ENCODE assay signal across 8 mouse cellular contexts in the genomic region with DNA sequence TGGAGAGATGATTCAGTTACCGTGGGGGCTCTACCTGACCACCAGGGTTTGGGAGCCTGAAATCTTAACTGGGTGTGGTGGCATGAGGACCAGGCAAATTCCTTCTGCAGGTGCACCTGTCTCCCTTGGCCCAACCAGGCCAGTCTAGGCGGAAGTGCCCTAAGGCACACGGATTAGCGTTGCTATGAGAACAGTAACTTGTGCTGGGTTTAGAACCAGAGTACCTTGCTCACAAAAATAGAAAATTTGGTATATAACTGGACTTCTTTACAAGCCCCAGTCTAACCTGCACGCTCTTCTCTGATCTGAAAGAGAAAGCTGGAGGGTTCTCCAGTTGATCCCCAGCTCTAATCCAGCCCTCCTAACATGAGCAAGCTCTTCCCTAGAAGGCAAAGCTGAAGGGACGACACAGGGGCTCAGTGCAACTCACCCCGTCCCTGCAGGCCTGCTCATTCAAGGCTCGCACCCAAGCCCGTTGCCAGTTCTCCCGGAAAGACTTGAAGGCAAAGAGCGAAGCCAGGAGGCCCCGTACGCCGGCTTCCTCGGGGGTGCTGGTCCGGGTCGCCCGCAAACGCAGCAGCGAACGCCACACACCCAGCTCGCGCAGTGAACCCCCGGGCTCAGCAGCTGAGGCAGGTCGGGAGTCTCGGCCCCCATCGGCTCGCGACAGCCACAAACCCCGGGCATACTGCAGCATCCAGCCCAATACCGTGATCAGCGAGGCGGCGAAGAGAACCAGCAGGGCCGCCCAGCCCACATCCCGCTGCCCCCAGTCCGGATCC. TPM values are rescaled to one million over a fixed set of nuclear protein-coding genes. Genes with fewer than 3 reads are reported as not detected.
A peak's percentile ranks its signal among the peaks of the same experiment; 100 is the strongest.
DNase-seq lines count a peak whose midpoint lies in the region; ATAC-seq and TF ChIP-seq lines count a peak whose summit lies in the region.

No protein-coding gene starts in this region.

- peaks cover 4% of the 10 kb centered on the region; the same call in 1 of the 2 replicates for H3K4me1 ChIP-seq in intestine, postnatal 0 days (replicated peaks; ENCODE audit: control insufficient read depth, insufficient read depth, low read length)
- H3K4me1 ChIP-seq in midbrain, embryonic 12.5 days = peaks cover 31% of the 10 kb centered on the region

- TF ChIP-seq CTCF in intestine, postnatal 0 days (IDR thresholded peaks at IDR 0.05; ENCODE audit: low read depth) = no peak

- H3K27ac ChIP-seq in intestine, postnatal 0 days (ENCODE audit: low read depth, low read length) = peak overlapping the region; percentile 91
- peak overlapping the region; percentile 80 for H3K27ac ChIP-seq in midbrain, embryonic 12.5 days (replicated peaks)

- H3K27me3 ChIP-seq in intestine, postnatal 0 days (replicated peaks; ENCODE audit: control insufficient read depth, insufficient read depth, low read length) = no peaks in the 10 kb centered on the region
- H3K27me3 ChIP-seq in midbrain, embryonic 12.5 days = no peaks in the 10 kb centered on the region; the same call in none of the 2 replicates

- H3K9me3 ChIP-seq in intestine, postnatal 0 days (ENCODE audit: control insufficient read depth) = no peaks in the 10 kb centered on the region
- H3K9me3 ChIP-seq in midbrain, embryonic 12.5 days = no peaks in the 10 kb centered on the region

- H3K4me2 ChIP-seq in intestine, postnatal 0 days (replicated peaks; ENCODE audit: low read depth) = peak overlapping the region; percentile 91
- H3K4me2 ChIP-seq in midbrain, embryonic 12.5 days (replicated peaks) = peak overlapping the region; percentile 92

- DNase-seq in gastrocnemius, postnatal 14 days = peak; percentile 33
- no peak for DNase-seq in gastrocnemius, postnatal 4 days (ENCODE audit: low spot score in 2 of 2)
- DNase-seq in urinary bladder, postnatal 14 days (ENCODE audit: low spot score) = peak; percentile 16
- DNase-seq in urinary bladder, postnatal 10 days (ENCODE audit: low spot score) = no peak
- DNase-seq in thymus, postnatal 4 days = peak; percentile 75

- peak overlapping the region; percentile 89 for H3K9ac ChIP-seq in intestine, postnatal 0 days (ENCODE audit: low read depth, low read length)
- H3K9ac ChIP-seq in midbrain, embryonic 12.5 days (replicated peaks) = peak overlapping the region; percentile 91

- peak overlapping the region; percentile 96 for H3K4me3 ChIP-seq in intestine, postnatal 0 days (ENCODE audit: low read depth, low read length)
- peak overlapping the region; percentile 95 for H3K4me3 ChIP-seq in midbrain, embryonic 12.5 days

- 3% methylated on average over 37 of the region's 37 CpGs for WGBS in intestine, postnatal 0 days
- WGBS in midbrain, embryonic 12.5 days = 2% methylated on average over 37 of the region's 37 CpGs

- H3K36me3 ChIP-seq in intestine, postnatal 0 days (ENCODE audit: control insufficient read depth, insufficient read depth) = peaks cover 28% of the 10 kb centered on the region
- peaks cover 26% of the 10 kb centered on the region for H3K36me3 ChIP-seq in midbrain, embryonic 12.5 days

- ATAC-seq in erythroid progenitor cell, adult 5-6 weeks (replicated peaks; ENCODE audit: low FRiP score, poor library complexity, severe bottlenecking) = peak; percentile 32
- ATAC-seq in intestine, postnatal 0 days = no peak
- ATAC-seq in midbrain, embryonic 12.5 days (ENCODE audit: low FRiP score, low read depth) = no peak; the same call in 1 of the 2 replicates

- intact Hi-C loops in gastrocnemius, postnatal 14 days (cut with DNase I; ENCODE audit: low total_unique reads) = no loop called here

RNA-seq across cellular contexts. Expression of a gene that starts 0.8 kb away (rescaled TPM):
- total RNA-seq in gastrocnemius, postnatal 14 days (2021) = 10 to 100 TPM; 12.1 to 13.7 TPM
- total RNA-seq in gastrocnemius, postnatal 4 days (2021) = 10 to 100 TPM; 10.5 to 12.8 TPM
- total RNA-seq in erythroid progenitor cell, adult 5-6 weeks (2015; ENCODE audit: low replicate concordance) = 46.1 and 54.8 TPM in 2 replicates
- 70.0 and 83.0 TPM in 2 replicates for total RNA-seq in erythroid progenitor cell, adult 5-6 weeks (2017; ENCODE audit: low replicate concordance)
- 42.4 TPM in 2 replicates for polyA plus RNA-seq in intestine, postnatal 0 days (2015; fragmentation: Nextera tagmentation; extraction: Ambion mirVana)
- 19.0 and 19.7 TPM in 2 replicates for polyA plus RNA-seq in midbrain, embryonic 12.5 days (2016; fragmentation: Nextera tagmentation; extraction: Ambion mirVana)

RNA-seq across cellular contexts. Expression of a gene that starts 6.5 kb away (rescaled TPM):
- total RNA-seq in gastrocnemius, postnatal 14 days (2021) = 10 to 100 TPM; 12.5 to 14.0 TPM
- total RNA-seq in gastrocnemius, postnatal 4 days (2021) = 10 to 100 TPM; 18.4 to 18.8 TPM
- 5.4 and 11.5 TPM in 2 replicates for total RNA-seq in erythroid progenitor cell, adult 5-6 weeks (2015; ENCODE audit: low replicate concordance)
- total RNA-seq in erythroid progenitor cell, adult 5-6 weeks (2017; ENCODE audit: low replicate concordance) = 1.0 and 7.8 TPM in 2 replicates
- polyA plus RNA-seq in intestine, postnatal 0 days (2015; fragmentation: Nextera tagmentation; extraction: Ambion mirVana) = 23.6 and 25.3 TPM in 2 replicates
- polyA plus RNA-seq in midbrain, embryonic 12.5 days (2016; fragmentation: Nextera tagmentation; extraction: Ambion mirVana) = 34.7 and 39.1 TPM in 2 replicates

RNA-seq across cellular contexts. Expression of a gene that starts 13.8 kb away (rescaled TPM):
- 1 to 10 TPM; 5.8 to 6.0 TPM for total RNA-seq in gastrocnemius, postnatal 14 days (2021)
- total RNA-seq in gastrocnemius, postnatal 4 days (2021) = 10 to 100 TPM; 11.2 to 13.7 TPM
- total RNA-seq in erythroid progenitor cell, adult 5-6 weeks (2015; ENCODE audit: low replicate concordance) = 37.5 and 59.1 TPM in 2 replicates
- 35.2 and 65.6 TPM in 2 replicates for total RNA-seq in erythroid progenitor cell, adult 5-6 weeks (2017; ENCODE audit: low replicate concordance)
- polyA plus RNA-seq in intestine, postnatal 0 days (2015; fragmentation: Nextera tagmentation; extraction: Ambion mirVana) = 6.0 and 6.8 TPM in 2 replicates
- polyA plus RNA-seq in midbrain, embryonic 12.5 days (2016; fragmentation: Nextera tagmentation; extraction: Ambion mirVana) = 33.9 and 38.5 TPM in 2 replicates

RNA-seq across cellular contexts. Expression of a gene that starts 15.2 kb away (rescaled TPM):
- total RNA-seq in gastrocnemius, postnatal 14 days (2021) = 10 to 100 TPM; 21.7 to 24.8 TPM
- total RNA-seq in gastrocnemius, postnatal 4 days (2021) = 10 to 100 TPM; 80.5 to 93.0 TPM
- 455 and 495 TPM in 2 replicates for total RNA-seq in erythroid progenitor cell, adult 5-6 weeks (2015; ENCODE audit: low replicate concordance)
- total RNA-seq in erythroid progenitor cell, adult 5-6 weeks (2017; ENCODE audit: low replicate concordance) = 1,704 and 2,100 TPM in 2 replicates
- 84.5 and 89.1 TPM in 2 replicates for polyA plus RNA-seq in intestine, postnatal 0 days (2015; fragmentation: Nextera tagmentation; extraction: Ambion mirVana)
- polyA plus RNA-seq in midbrain, embryonic 12.5 days (2016; fragmentation: Nextera tagmentation; extraction: Ambion mirVana) = 351 and 363 TPM in 2 replicates

RNA-seq across cellular contexts. Expression of a gene that starts 24.7 kb away (rescaled TPM):
- total RNA-seq in gastrocnemius, postnatal 14 days (2021) = 10 to 100 TPM; 24.2 to 25.5 TPM
- 10 to 100 TPM; 33.7 to 34.0 TPM for total RNA-seq in gastrocnemius, postnatal 4 days (2021)
- total RNA-seq in erythroid progenitor cell, adult 5-6 weeks (2015; ENCODE audit: low replicate concordance) = 2,720 and 2,790 TPM in 2 replicates
- 1,215 and 1,747 TPM in 2 replicates for total RNA-seq in erythroid progenitor cell, adult 5-6 weeks (2017; ENCODE audit: low replicate concordance)
- 60.1 and 60.7 TPM in 2 replicates for polyA plus RNA-seq in intestine, postnatal 0 days (2015; fragmentation: Nextera tagmentation; extraction: Ambion mirVana)
- 96.4 and 109 TPM in 2 replicates for polyA plus RNA-seq in midbrain, embryonic 12.5 days (2016; fragmentation: Nextera tagmentation; extraction: Ambion mirVana)

Comparison
In these comparisons a context has a peak if more than half of its experiments do, and no peak if none do; other contexts are left out.
1. DNase-seq: peak in gastrocnemius, postnatal 14 days (single experiment), urinary bladder, postnatal 14 days (single experiment) and thymus, postnatal 4 days (single experiment); none in gastrocnemius, postnatal 4 days (0 of 2) and urinary bladder, postnatal 10 days (single experiment).